Mouse (Mus musculus): ENCODE measurements around the gene Runx1.

GRCm38 (mm10) chr16:92653816-92654215, 172.1 kb downstream of the Runx1 start:
- TF ChIP-seq TAL1 (IDR thresholded peaks at IDR 0.05; ENCODE audit: low read length) (no peak), GATA1 (IDR thresholded peaks at IDR 0.05; ENCODE audit: low read length) (no peak)

Measured in erythroblast, embryonic 14.5 days (primary cell).